Mouse (Mus musculus) left cerebral cortex, adult 6 months (tissue): ENCODE data around the gene Samd13. TPM values are rescaled to one million over a fixed set of nuclear protein-coding genes. Genes with fewer than 3 reads are reported as not detected.

Experiments
- long read RNA-seq, 2 experiments: library from polyadenylated mRNA; unstranded; transcript quantifications; one replicate each; pipeline ENCODE4 v2.0.0; 2019 to 2020
- polyA plus RNA-seq: library from polyadenylated mRNA; unstranded; fragments of <200 nt; fragmentation: Nextera tagmentation; gene quantifications from 2 replicates; pipeline ENCODE4 v1.2.3, GENCODE M21; 2021

The Samd13 gene
- 0.64 and 0.85 TPM in 2 replicates for polyA plus RNA-seq
- long read RNA-seq, experiment 1, partial matches to known transcripts = 0 of 4 reads
- long read RNA-seq, experiment 1, other reads (novel, unspliced or antisense) = 4 of 4 reads
- long read RNA-seq, experiment 2, partial matches to known transcripts = 0 of 2 reads
- long read RNA-seq, experiment 2, other reads (novel, unspliced or antisense) = 2 of 2 reads

DNA sequence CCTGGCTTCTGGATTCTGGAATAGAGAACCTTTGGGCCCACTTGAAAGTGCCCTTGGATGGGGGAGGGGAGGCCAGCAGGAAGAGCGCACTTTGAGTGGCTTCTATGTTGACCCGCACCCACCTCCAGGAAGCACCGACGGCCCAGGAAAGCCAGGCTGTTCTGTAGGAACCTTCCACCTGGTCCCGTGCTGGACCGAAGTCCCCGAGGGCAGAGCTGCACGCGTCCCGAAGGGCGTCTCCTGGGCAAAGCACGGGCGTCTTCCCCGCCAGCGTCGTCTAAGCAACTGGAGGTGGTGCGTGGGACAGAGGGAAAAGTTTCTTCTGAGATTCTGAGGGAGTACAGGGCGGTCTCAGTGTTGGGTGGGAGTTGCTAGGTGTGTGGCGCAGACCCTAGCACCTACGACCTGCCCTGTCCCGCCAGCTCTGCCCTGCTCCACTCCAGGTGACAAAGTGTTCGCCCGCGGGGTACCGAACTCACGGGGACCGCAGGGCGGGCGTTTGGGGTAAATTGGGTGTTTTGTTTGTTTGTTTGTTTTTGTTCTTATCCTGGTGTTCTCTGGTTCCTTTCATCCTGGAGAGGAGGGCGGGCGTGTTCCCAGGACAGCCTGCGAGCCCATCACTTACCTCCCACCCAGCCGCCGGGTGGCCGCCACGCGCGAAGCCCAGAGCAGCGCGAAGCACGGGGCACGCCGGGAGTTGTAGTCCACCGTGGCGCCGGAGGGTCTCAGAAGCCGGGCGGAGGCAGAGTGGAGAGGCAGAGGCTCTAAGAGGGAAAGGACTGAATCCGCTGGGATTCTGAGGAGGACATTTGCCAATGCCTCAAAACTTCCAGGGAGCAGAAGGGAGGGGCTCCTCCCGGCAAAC, at the start of gene Samd13:
Gene Samd13, minus strand, starts transcription at position 782 of the 865 bp plus-strand sequence.

DNA sequence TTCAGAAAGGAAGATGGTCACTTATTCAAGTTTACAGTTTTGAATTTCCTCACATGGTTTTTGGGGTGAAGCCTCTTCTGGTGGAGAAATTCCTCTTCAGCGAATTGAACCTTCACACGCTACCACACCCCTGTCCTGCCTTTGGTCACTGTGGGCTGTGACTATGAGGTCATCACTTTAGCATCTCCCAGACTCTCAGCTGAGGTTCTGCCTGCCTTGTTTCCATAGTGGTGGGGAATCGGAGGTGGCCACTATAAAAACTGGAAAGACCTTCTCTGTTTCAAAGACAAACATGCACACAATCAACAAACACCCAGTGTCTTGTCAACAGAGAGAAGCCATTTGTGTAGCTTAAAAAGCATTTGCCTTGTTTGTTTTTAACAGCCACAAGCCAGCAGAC, 34.2 kb downstream of the Samd13 start, which contains the start of gene 4930503B20Rik:
Gene 4930503B20Rik, minus strand, starts transcription at position 101 of the 400 bp plus-strand sequence.

GRCm38 (mm10) chr3:146615496-146615895, 69.9 kb downstream of the Samd13 start, which contains the start of gene Dnase2b:
Dnase2b (minus strand) TSS chr3:146615596.

Other genes with a start within 250 kb of the Samd13 start
- gene Ctbs, start 235.8 kb downstream of the Samd13 start, polyA plus RNA-seq = 6.4 and 6.6 TPM in 2 replicates
- gene Spata1, start 185.8 kb downstream of the Samd13 start, polyA plus RNA-seq = 0.93 and 1.0 TPM in 2 replicates
- gene Gng5, start 185.8 kb downstream of the Samd13 start, polyA plus RNA-seq = 279 and 373 TPM in 2 replicates
- 12.2 and 12.4 TPM in 2 replicates for gene Rpf1, start 164.2 kb downstream of the Samd13 start, polyA plus RNA-seq
- gene Uox, start 115.2 kb downstream of the Samd13 start, polyA plus RNA-seq = 0.39 and 0.88 TPM in 2 replicates
- gene Dnase2b, start 70.0 kb downstream of the Samd13 start, polyA plus RNA-seq = not detected in 2 replicates
- not detected in 2 replicates for gene 4930503B20Rik, start 34.3 kb downstream of the Samd13 start, polyA plus RNA-seq
- 138 and 190 TPM in 2 replicates for gene Prkacb, start 127.4 kb upstream of the Samd13 start, polyA plus RNA-seq
- gene Ttll7, start 166.8 kb upstream of the Samd13 start, polyA plus RNA-seq = 66.6 and 74.1 TPM in 2 replicates